Mouse (Mus musculus): Measurements from ENCODE around the gene Aak1. TPM values are rescaled to one million over a fixed set of nuclear protein-coding genes. Genes with fewer than 3 reads are reported as not detected.
"Not testable (repeated sequence)": the region's sequence is repeated elsewhere in the genome, so short reads cannot be mapped to it uniquely, and the experiment has no call there.

Aak1 gene
- polyA plus RNA-seq, 1 experiment from 2014 or later = 19.4 TPM

GRCm38 (mm10) chr6:86878656-86879055 lies 29.3 kb downstream of the Aak1 start:
- H3K4me3 ChIP-seq; H3K36me3 ChIP-seq; H3K4me1 ChIP-seq; H3K9me3 ChIP-seq; H3K27me3 ChIP-seq (ENCODE audit: insufficient read depth, poor library complexity, severe bottlenecking); H3K27ac ChIP-seq; DNase-seq (ENCODE audit: low spot score): not testable (repeated sequence)
- 78% methylated on average over 3 of the region's 3 CpGs for WGBS

- no peak for DNase-seq (ENCODE audit: low spot score)
- no peak overlapping the region for H3K27ac ChIP-seq
- 0 out of 2 replicates have a peak, but pooled peaks cover 8% of the 10 kb centered on the region for H3K4me1 ChIP-seq
Measured at GRCm38 (mm10) chr6:86879314-86879713, 30.0 kb downstream of the Aak1 start.

GRCm38 (mm10) chr6:86884230-86884629 lies 34.9 kb downstream of the Aak1 start:
- Histone ChIP-seq H3K4me3 (no peak overlapping the region), H3K9me3 (no peaks in the 10 kb centered on the region), H3K27ac (no peak overlapping the region), H3K36me3 (peaks cover 5% of the 10 kb centered on the region; the same call in 1 of the 2 replicates), H3K27me3 (ENCODE audit: insufficient read depth, poor library complexity, severe bottlenecking) (no peaks in the 10 kb centered on the region), H3K4me1 (peaks cover 28% of the 10 kb centered on the region)
- WGBS = 81% methylated on average over 2 of the region's 2 CpGs
- no peak for DNase-seq (ENCODE audit: low spot score)

More at GRCm38 (mm10) chr6:86879314-86879713, 30.0 kb downstream of the Aak1 start:
- Histone ChIP-seq H3K36me3 (peaks cover 3% of the 10 kb centered on the region; the same call in 1 of the 2 replicates), H3K4me3 (no peak overlapping the region), H3K9me3 (no peaks in the 10 kb centered on the region), H3K27me3 (ENCODE audit: insufficient read depth, poor library complexity, severe bottlenecking) (no peaks in the 10 kb centered on the region)
- WGBS = 80% methylated on average over 4 of the region's 4 CpGs

- Histone ChIP-seq H3K27ac (no peak overlapping the region), H3K27me3 (ENCODE audit: insufficient read depth, poor library complexity, severe bottlenecking) (no peaks in the 10 kb centered on the region), H3K4me3 (no peak overlapping the region), H3K4me1 (peaks cover 28% of the 10 kb centered on the region), H3K9me3 (no peaks in the 10 kb centered on the region), H3K36me3 (peaks cover 6% of the 10 kb centered on the region; the same call in 1 of the 2 replicates)
- DNase-seq (ENCODE audit: low spot score) = no peak
- 71% methylated on average over 6 of the region's 6 CpGs for whole genome bisulfite sequencing
Measured at GRCm38 (mm10) chr6:86884746-86885145, 35.4 kb downstream of the Aak1 start.

GRCm38 (mm10) chr6:86885816-86886529 lies 36.7 kb downstream of the Aak1 start:
- Histone ChIP-seq H3K27ac (0 out of 2 replicates have a peak overlapping the region, but pooled peaks have one; percentile 4), H3K36me3 (peaks cover 10% of the 10 kb centered on the region; the same call in 1 of the 2 replicates), H3K4me1 (peaks cover 28% of the 10 kb centered on the region), H3K27me3 (ENCODE audit: insufficient read depth, poor library complexity, severe bottlenecking) (no peaks in the 10 kb centered on the region), H3K9me3 (no peaks in the 10 kb centered on the region), H3K4me3 (no peak overlapping the region)
- 71% methylated on average over 6 of the region's 6 CpGs for WGBS
- DNase-seq (ENCODE audit: low spot score) = no peak

- WGBS = 53% methylated on average over 4 of the region's 4 CpGs
- Histone ChIP-seq H3K27ac (no peak overlapping the region), H3K4me3 (no peak overlapping the region), H3K27me3 (ENCODE audit: insufficient read depth, poor library complexity, severe bottlenecking) (no peaks in the 10 kb centered on the region), H3K36me3 (peaks cover 16% of the 10 kb centered on the region; the same call in 1 of the 2 replicates), H3K9me3 (no peaks in the 10 kb centered on the region), H3K4me1 (peaks cover 28% of the 10 kb centered on the region)
- no peak for DNase-seq (ENCODE audit: low spot score)
Measured at GRCm38 (mm10) chr6:86886803-86887202, 37.5 kb downstream of the Aak1 start.

GRCm38 (mm10) chr6:86897520-86897919 lies 48.2 kb downstream of the Aak1 start:
- H3K27me3 ChIP-seq (ENCODE audit: insufficient read depth, poor library complexity, severe bottlenecking) = no peaks in the 10 kb centered on the region
- no peak overlapping the region for H3K4me3 ChIP-seq
- H3K27ac ChIP-seq = no peak overlapping the region
- WGBS = 91% methylated on average over 6 of the region's 6 CpGs
- no peaks in the 10 kb centered on the region for H3K9me3 ChIP-seq
- H3K4me1 ChIP-seq = peaks cover 6% of the 10 kb centered on the region; the same call in 1 of the 2 replicates
- peaks cover 7% of the 10 kb centered on the region; the same call in 1 of the 2 replicates for H3K36me3 ChIP-seq
- DNase-seq (ENCODE audit: low spot score) = no peak

- H3K27me3 ChIP-seq (ENCODE audit: insufficient read depth, poor library complexity, severe bottlenecking) = no peaks in the 10 kb centered on the region
- H3K36me3 ChIP-seq = peaks cover 5% of the 10 kb centered on the region; the same call in 1 of the 2 replicates
- H3K9me3 ChIP-seq = no peaks in the 10 kb centered on the region
- H3K4me3 ChIP-seq = no peak overlapping the region
- 62% methylated on average over 3 of the region's 3 CpGs for WGBS
- DNase-seq (ENCODE audit: low spot score) = no peak
- H3K27ac ChIP-seq = no peak overlapping the region
- H3K4me1 ChIP-seq = no peaks in the 10 kb centered on the region
Measured at GRCm38 (mm10) chr6:86899053-86899452, 49.7 kb downstream of the Aak1 start.

- 80% methylated on average over 3 of the region's 3 CpGs for WGBS
- no peak overlapping the region for H3K4me3 ChIP-seq
- H3K4me1 ChIP-seq = no peaks in the 10 kb centered on the region
- peaks cover 3% of the 10 kb centered on the region; the same call in 1 of the 2 replicates for H3K36me3 ChIP-seq
- H3K9me3 ChIP-seq = no peaks in the 10 kb centered on the region
- H3K27ac ChIP-seq = no peak overlapping the region
- no peak for DNase-seq (ENCODE audit: low spot score)
- H3K27me3 ChIP-seq (ENCODE audit: insufficient read depth, poor library complexity, severe bottlenecking) = no peaks in the 10 kb centered on the region
Measured at GRCm38 (mm10) chr6:86899965-86900364, 50.6 kb downstream of the Aak1 start.

GRCm38 (mm10) chr6:86900546-86900945 lies 51.2 kb downstream of the Aak1 start:
- 81% methylated on average over 3 of the region's 3 CpGs for WGBS
- Histone ChIP-seq H3K27ac (no peak overlapping the region), H3K9me3 (no peaks in the 10 kb centered on the region), H3K36me3 (peaks cover 2% of the 10 kb centered on the region; the same call in 1 of the 2 replicates), H3K4me1 (no peaks in the 10 kb centered on the region), H3K27me3 (ENCODE audit: insufficient read depth, poor library complexity, severe bottlenecking) (no peaks in the 10 kb centered on the region), H3K4me3 (no peak overlapping the region)
- DNase-seq (ENCODE audit: low spot score) = peak; percentile 6

- Histone ChIP-seq H3K4me3 (no peak overlapping the region), H3K4me1 (peaks cover 2% of the 10 kb centered on the region; the same call in 1 of the 2 replicates), H3K9me3 (no peaks in the 10 kb centered on the region), H3K27me3 (ENCODE audit: insufficient read depth, poor library complexity, severe bottlenecking) (no peaks in the 10 kb centered on the region), H3K27ac (no peak overlapping the region), H3K36me3 (peaks cover 2% of the 10 kb centered on the region; the same call in 1 of the 2 replicates)
- 85% methylated on average over 2 of the region's 2 CpGs for WGBS
- DNase-seq (ENCODE audit: low spot score) = no peak
Measured at GRCm38 (mm10) chr6:86905500-86905899, 56.2 kb downstream of the Aak1 start.

GRCm38 (mm10) chr6:86907191-86907590 lies 57.9 kb downstream of the Aak1 start:
- Histone ChIP-seq H3K36me3 (peaks cover 2% of the 10 kb centered on the region; the same call in 1 of the 2 replicates), H3K4me3 (no peak overlapping the region), H3K9me3 (no peaks in the 10 kb centered on the region), H3K4me1 (peaks cover 2% of the 10 kb centered on the region; the same call in 1 of the 2 replicates), H3K27me3 (ENCODE audit: insufficient read depth, poor library complexity, severe bottlenecking) (no peaks in the 10 kb centered on the region), H3K27ac (no peak overlapping the region)
- 79% methylated on average over 2 of the region's 2 CpGs for WGBS
- DNase-seq (ENCODE audit: low spot score) = no peak

- no peak overlapping the region for H3K27ac ChIP-seq
- no peak for DNase-seq (ENCODE audit: low spot score)
- H3K27me3 ChIP-seq (ENCODE audit: insufficient read depth, poor library complexity, severe bottlenecking) = no peaks in the 10 kb centered on the region
- WGBS = 65% methylated on average over 5 of the region's 5 CpGs
- peaks cover 2% of the 10 kb centered on the region; the same call in 1 of the 2 replicates for H3K4me1 ChIP-seq
- H3K36me3 ChIP-seq = no peaks in the 10 kb centered on the region
- no peak overlapping the region for H3K4me3 ChIP-seq
- no peaks in the 10 kb centered on the region for H3K9me3 ChIP-seq
Measured at GRCm38 (mm10) chr6:86908561-86909150, 59.3 kb downstream of the Aak1 start.

Measured in heart, embryonic 10.5 days (tissue).